Mouse (Mus musculus): ENCODE measurements around the gene Pacsin1.

Pacsin1 gene

GRCm38 (mm10) chr17:27725011-27725410 lies 69.7 kb downstream of the Pacsin1 start:
- no peak for DNase-seq (ENCODE audit: low spot score in 2 of 2)

DNA sequence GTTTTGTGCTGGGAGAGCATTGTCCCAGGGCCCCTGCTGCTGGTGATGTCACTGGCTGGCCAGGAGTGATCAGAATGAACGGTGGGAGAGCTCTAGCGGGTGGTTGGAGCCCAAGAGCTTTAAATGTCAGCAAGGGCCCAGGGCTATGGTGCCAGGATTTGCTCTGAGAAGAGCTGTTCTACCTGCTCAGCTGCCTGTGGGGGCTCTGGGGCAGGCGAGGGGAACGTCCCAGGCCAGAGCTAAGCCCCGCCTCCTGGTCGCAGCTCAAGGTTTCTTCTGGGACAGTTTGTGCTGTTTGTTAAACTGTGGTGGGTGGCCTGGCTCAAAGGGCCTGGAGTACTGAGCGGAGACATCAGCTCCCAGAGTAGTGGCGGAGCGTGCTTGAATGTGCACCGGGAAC lies 70.1 kb downstream of the Pacsin1 start:
- DNase-seq (ENCODE audit: low spot score in 2 of 2) = no peak

- DNase-seq (ENCODE audit: low spot score in 2 of 2) = no peak
These were observed 71.2 kb downstream of the Pacsin1 start for GRCm38 (mm10) chr17:27726527-27726926.

DNA sequence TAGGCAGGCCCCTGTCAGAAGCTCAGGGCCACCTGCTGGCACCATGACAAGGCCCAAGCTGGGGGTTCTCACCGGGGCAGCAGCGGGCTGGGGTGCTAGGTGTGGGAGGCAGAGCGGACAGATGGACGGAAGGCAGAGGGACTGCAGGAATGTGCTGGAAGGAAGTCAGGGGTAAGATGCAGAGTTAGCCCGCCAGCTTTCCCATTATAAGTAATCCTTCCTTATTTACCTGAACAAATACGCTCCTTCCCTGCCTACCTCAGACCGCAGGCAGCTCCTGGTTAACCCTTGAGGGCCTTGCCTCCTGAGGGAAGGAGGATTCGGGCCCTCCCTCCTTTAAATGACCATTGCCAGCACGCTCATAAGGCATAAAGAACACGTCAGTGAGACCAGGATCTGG lies 73.5 kb downstream of the Pacsin1 start, which contains the start of gene Spdef:
TSS of gene Spdef (minus strand) at position 186 of the 400 bp plus-strand sequence.
- DNase-seq (ENCODE audit: low spot score in 2 of 2) = no peak

DNA sequence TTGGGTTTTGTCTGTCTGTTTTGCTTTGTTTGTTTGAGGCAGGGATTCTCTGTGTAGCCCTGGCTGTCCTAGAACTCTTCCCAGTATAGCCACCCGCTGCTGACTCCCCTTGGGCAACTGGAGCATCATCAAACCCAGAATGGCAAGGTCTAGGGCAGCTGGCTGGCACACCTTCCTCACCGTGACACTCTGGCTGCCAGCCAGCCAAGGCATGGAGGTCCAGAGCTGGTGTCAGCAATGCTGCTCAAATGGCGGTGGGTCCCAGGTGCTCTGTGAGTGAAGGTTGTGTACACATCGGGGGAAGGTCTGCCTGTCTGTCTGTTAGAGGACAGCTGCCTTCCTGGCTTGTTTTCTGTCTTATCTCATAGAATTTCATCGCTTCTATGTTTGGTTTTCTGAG lies 76.8 kb downstream of the Pacsin1 start:
- DNase-seq (ENCODE audit: low spot score in 2 of 2) = no peak

DNA sequence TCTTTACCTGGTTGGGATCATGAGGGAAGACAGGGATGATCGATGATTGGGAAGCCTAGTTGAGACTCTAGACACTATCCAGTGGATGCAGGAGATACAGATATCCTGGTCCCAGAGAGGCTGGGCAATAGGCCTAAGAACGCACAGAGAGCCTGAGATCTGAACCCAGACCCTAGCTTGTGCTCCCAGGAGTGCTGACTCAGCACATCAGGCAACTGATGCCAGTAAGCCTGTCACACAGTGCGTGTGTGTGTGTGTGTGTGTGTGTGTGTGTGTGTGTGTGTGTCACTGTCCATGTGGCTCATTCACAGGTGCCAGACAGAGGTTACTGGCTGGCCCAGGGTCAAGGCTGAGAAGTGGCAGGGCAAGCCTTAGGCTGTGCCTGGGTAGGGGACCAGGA lies 77.4 kb downstream of the Pacsin1 start:
- DNase-seq (ENCODE audit: low spot score in 2 of 2) = no peak

DNA sequence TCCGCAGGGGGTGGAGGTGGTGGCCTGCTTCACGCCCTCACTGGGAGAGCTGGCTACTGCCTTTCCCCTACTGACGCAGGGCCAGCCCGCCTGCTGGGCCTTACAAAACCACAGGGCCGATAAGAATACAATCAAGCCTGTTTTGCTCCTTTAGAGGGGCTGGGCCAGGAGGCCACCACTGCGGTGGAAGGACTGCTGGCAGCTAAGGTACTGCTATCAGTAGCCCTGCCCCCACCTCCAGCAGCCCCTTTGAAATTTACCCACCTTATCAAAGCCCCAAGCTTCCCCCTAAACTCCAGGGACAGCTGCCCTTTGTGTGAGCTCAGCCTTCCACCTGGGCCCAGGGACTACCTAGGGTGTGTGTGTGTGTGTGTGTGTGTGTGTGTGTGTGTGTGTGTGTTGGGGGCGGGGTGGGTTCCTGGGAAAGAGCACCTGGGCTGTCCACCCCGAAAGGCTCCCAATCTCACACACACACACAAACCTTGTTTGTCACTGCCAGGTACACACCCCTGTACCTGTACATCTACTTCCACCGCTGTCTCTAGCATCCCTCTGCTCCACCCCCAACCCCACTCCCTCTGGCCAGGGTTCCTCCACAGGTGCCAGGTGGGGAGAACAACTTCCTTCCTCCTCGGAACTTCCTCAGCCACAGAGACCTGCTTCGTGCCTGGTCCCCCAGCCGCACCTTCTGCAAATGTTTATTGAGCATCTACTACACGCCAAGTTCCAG lies 79.2 kb downstream of the Pacsin1 start:
- no peak for DNase-seq (ENCODE audit: low spot score in 2 of 2)

GRCm38 (mm10) chr17:27740961-27741360 lies 85.7 kb downstream of the Pacsin1 start:
- DNase-seq (ENCODE audit: low spot score in 2 of 2) = no peak

- DNase-seq (ENCODE audit: low spot score in 2 of 2) = no peak
These were observed 91.1 kb downstream of the Pacsin1 start for GRCm38 (mm10) chr17:27746446-27746845.

- no peak for DNase-seq (ENCODE audit: low spot score in 2 of 2)
These were observed 92.8 kb downstream of the Pacsin1 start for GRCm38 (mm10) chr17:27748123-27748522.

DNA sequence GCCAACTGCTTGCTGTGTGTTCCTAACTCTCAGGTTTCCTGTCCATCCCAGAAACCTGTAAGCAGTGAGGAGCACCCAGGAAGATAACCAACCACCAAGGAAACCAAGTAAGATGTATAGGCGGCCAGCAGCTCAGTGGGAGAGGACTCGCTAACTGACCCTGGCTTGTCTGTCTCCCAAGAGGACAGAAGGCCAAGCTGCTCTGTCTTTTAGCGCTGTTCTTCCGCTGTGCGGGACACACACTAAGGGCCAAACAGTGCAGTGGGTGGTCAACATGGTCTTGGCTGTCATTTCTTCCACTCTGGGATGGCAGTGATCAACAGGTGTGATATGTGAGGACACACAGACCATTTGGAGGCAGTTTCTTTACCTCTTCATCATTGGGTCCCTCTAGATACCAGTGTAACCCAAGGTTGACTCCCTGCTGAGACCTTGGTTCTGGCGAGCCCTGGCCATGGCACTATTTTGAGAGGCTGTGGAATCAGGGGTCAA lies 95.2 kb downstream of the Pacsin1 start:
- no peak for DNase-seq (ENCODE audit: low spot score in 2 of 2)

- no peak for DNase-seq (ENCODE audit: low spot score in 2 of 2)
These were observed 96.2 kb downstream of the Pacsin1 start for GRCm38 (mm10) chr17:27751314-27752202.

- DNase-seq (ENCODE audit: low spot score in 2 of 2) = no peak
These were observed 104.9 kb downstream of the Pacsin1 start for GRCm38 (mm10) chr17:27760169-27760568.

Measured in spleen, postnatal 36 days (tissue).